Mouse (Mus musculus): Measurements from ENCODE around the gene Pabpc4. TPM values are rescaled to one million over a fixed set of nuclear protein-coding genes. Genes with fewer than 3 reads are reported as not detected.
A peak's percentile ranks its signal among the peaks of the same experiment; 100 is the strongest.
"Not testable (repeated sequence)": the region's sequence is repeated elsewhere in the genome, so short reads cannot be mapped to it uniquely, and the experiment has no call there.

Pabpc4 gene
- polyA plus RNA-seq, 1 experiment from 2014 or later, result 23.0 TPM

GRCm38 (mm10) chr4:123282500-123282899 is 20.3 kb downstream of the Pabpc4 start:
- WGBS, result under 1% methylated on average over 25 of the region's 25 CpGs
- Histone ChIP-seq H3K9ac (ENCODE audit: low read depth, low read length) (peak overlapping the region; percentile 52), H3K27me3 (replicated peaks; ENCODE audit: control insufficient read depth, insufficient read depth, low read length) (no peaks in the 10 kb centered on the region), H3K36me3 (ENCODE audit: control insufficient read depth, insufficient read depth, low read length) (peaks cover 6% of the 10 kb centered on the region), H3K27ac (ENCODE audit: low read depth, low read length) (no peak overlapping the region), H3K4me1 (ENCODE audit: control insufficient read depth, insufficient read depth, low read depth, low read length) (peaks cover 23% of the 10 kb centered on the region), H3K4me2 (ENCODE audit: low read length) (peak overlapping the region; percentile 73), H3K4me3 (ENCODE audit: low read length) (peak overlapping the region; percentile 47), H3K9me3 (ENCODE audit: control insufficient read depth, low read length) (no peaks in the 10 kb centered on the region)
- ATAC-seq, result peak; percentile 94

- 0% methylated on average over 25 of the region's 55 CpGs for WGBS
- ATAC-seq, result peak; percentile 59
- not testable (repeated sequence) for H3K9me3 ChIP-seq (ENCODE audit: control insufficient read depth, low read length); H3K27ac ChIP-seq (ENCODE audit: low read depth, low read length); H3K36me3 ChIP-seq (ENCODE audit: control insufficient read depth, insufficient read depth, low read length); H3K27me3 ChIP-seq (replicated peaks; ENCODE audit: control insufficient read depth, insufficient read depth, low read length)
- Histone ChIP-seq H3K4me3 (ENCODE audit: low read length) (peak overlapping the region; percentile 47), H3K4me1 (ENCODE audit: control insufficient read depth, insufficient read depth, low read depth, low read length) (peaks cover 23% of the 10 kb centered on the region), H3K9ac (ENCODE audit: low read depth, low read length) (peak overlapping the region; percentile 43), H3K4me2 (ENCODE audit: low read length) (peak overlapping the region; percentile 73)
These were observed 20.9 kb downstream of the Pabpc4 start for GRCm38 (mm10) chr4:123282915-123283674.

GRCm38 (mm10) chr4:123283675-123284064 is 21.5 kb downstream of the Pabpc4 start:
- Histone ChIP-seq H3K4me1 (ENCODE audit: control insufficient read depth, insufficient read depth, low read depth, low read length) (peaks cover 23% of the 10 kb centered on the region), H3K4me2 (ENCODE audit: low read length) (peak overlapping the region; percentile 73), H3K9ac (ENCODE audit: low read depth, low read length) (peak overlapping the region; percentile 43), H3K4me3 (ENCODE audit: low read length) (peak overlapping the region; percentile 47)
- not testable (repeated sequence) for H3K27ac ChIP-seq (ENCODE audit: low read depth, low read length); H3K27me3 ChIP-seq (replicated peaks; ENCODE audit: control insufficient read depth, insufficient read depth, low read length); H3K9me3 ChIP-seq (ENCODE audit: control insufficient read depth, low read length); H3K36me3 ChIP-seq (ENCODE audit: control insufficient read depth, insufficient read depth, low read length)
- 1% methylated on average over 8 of the region's 15 CpGs for WGBS
- ATAC-seq, result peak; percentile 18

- 79% methylated on average over 6 of the region's 6 CpGs for WGBS
- Histone ChIP-seq H3K9ac (ENCODE audit: low read depth, low read length) (peak overlapping the region; percentile 13), H3K4me1 (ENCODE audit: control insufficient read depth, insufficient read depth, low read depth, low read length) (peaks cover 23% of the 10 kb centered on the region), H3K27me3 (replicated peaks; ENCODE audit: control insufficient read depth, insufficient read depth, low read length) (no peaks in the 10 kb centered on the region), H3K9me3 (ENCODE audit: control insufficient read depth, low read length) (no peaks in the 10 kb centered on the region), H3K36me3 (ENCODE audit: control insufficient read depth, insufficient read depth, low read length) (peaks cover 19% of the 10 kb centered on the region), H3K4me2 (ENCODE audit: low read length) (peak overlapping the region; percentile 73), H3K27ac (ENCODE audit: low read depth, low read length) (no peak overlapping the region), H3K4me3 (ENCODE audit: low read length) (peak overlapping the region; percentile 11)
- no peak for ATAC-seq
These were observed 22.8 kb downstream of the Pabpc4 start for GRCm38 (mm10) chr4:123284731-123285624.

- 99% methylated on average over 2 of the region's 2 CpGs for WGBS
- H3K4me2 ChIP-seq (ENCODE audit: low read length), result no peak overlapping the region
- H3K9ac ChIP-seq (ENCODE audit: low read depth, low read length), result no peak overlapping the region
- peaks cover 27% of the 10 kb centered on the region for H3K36me3 ChIP-seq (ENCODE audit: control insufficient read depth, insufficient read depth, low read length)
- no peaks in the 10 kb centered on the region for H3K9me3 ChIP-seq (ENCODE audit: control insufficient read depth, low read length)
- no peak overlapping the region for H3K4me3 ChIP-seq (ENCODE audit: low read length)
- H3K27me3 ChIP-seq (replicated peaks; ENCODE audit: control insufficient read depth, insufficient read depth, low read length), result no peaks in the 10 kb centered on the region
- ATAC-seq, result no peak
- no peak overlapping the region for H3K27ac ChIP-seq (ENCODE audit: low read depth, low read length)
- peaks cover 23% of the 10 kb centered on the region for H3K4me1 ChIP-seq (ENCODE audit: control insufficient read depth, insufficient read depth, low read depth, low read length)
These were observed 24.6 kb downstream of the Pabpc4 start for GRCm38 (mm10) chr4:123286790-123287189.

GRCm38 (mm10) chr4:123289038-123289437 is 26.9 kb downstream of the Pabpc4 start:
- no peak for ATAC-seq
- Histone ChIP-seq H3K4me3 (ENCODE audit: low read length) (no peak overlapping the region), H3K4me1 (ENCODE audit: control insufficient read depth, insufficient read depth, low read depth, low read length) (peaks cover 20% of the 10 kb centered on the region), H3K27ac (ENCODE audit: low read depth, low read length) (no peak overlapping the region), H3K9ac (ENCODE audit: low read depth, low read length) (no peak overlapping the region), H3K9me3 (ENCODE audit: control insufficient read depth, low read length) (no peaks in the 10 kb centered on the region), H3K4me2 (ENCODE audit: low read length) (no peak overlapping the region), H3K36me3 (ENCODE audit: control insufficient read depth, insufficient read depth, low read length) (peaks cover 39% of the 10 kb centered on the region), H3K27me3 (replicated peaks; ENCODE audit: control insufficient read depth, insufficient read depth, low read length) (no peaks in the 10 kb centered on the region)
- 90% methylated on average over 12 of the region's 12 CpGs for WGBS

GRCm38 (mm10) chr4:123292390-123292789 is 30.2 kb downstream of the Pabpc4 start:
- peaks cover 58% of the 10 kb centered on the region for H3K36me3 ChIP-seq (ENCODE audit: control insufficient read depth, insufficient read depth, low read length)
- H3K4me1 ChIP-seq (ENCODE audit: control insufficient read depth, insufficient read depth, low read depth, low read length), result no peaks in the 10 kb centered on the region
- no peaks in the 10 kb centered on the region for H3K9me3 ChIP-seq (ENCODE audit: control insufficient read depth, low read length)
- H3K27ac ChIP-seq (ENCODE audit: low read depth, low read length), result no peak overlapping the region
- WGBS, result 89% methylated on average over 3 of the region's 3 CpGs
- ATAC-seq, result no peak
- H3K4me3 ChIP-seq (ENCODE audit: low read length), result no peak overlapping the region
- H3K4me2 ChIP-seq (ENCODE audit: low read length), result no peak overlapping the region
- no peaks in the 10 kb centered on the region for H3K27me3 ChIP-seq (replicated peaks; ENCODE audit: control insufficient read depth, insufficient read depth, low read length)
- no peak overlapping the region for H3K9ac ChIP-seq (ENCODE audit: low read depth, low read length)

- H3K36me3 ChIP-seq (ENCODE audit: control insufficient read depth, insufficient read depth, low read length), result peaks cover 58% of the 10 kb centered on the region
- H3K4me2 ChIP-seq (ENCODE audit: low read length), result no peak overlapping the region
- H3K9ac ChIP-seq (ENCODE audit: low read depth, low read length), result no peak overlapping the region
- H3K9me3 ChIP-seq (ENCODE audit: control insufficient read depth, low read length), result no peaks in the 10 kb centered on the region
- H3K27ac ChIP-seq (ENCODE audit: low read depth, low read length), result no peak overlapping the region
- WGBS, result 94% methylated on average over 7 of the region's 7 CpGs
- no peaks in the 10 kb centered on the region for H3K27me3 ChIP-seq (replicated peaks; ENCODE audit: control insufficient read depth, insufficient read depth, low read length)
- no peaks in the 10 kb centered on the region for H3K4me1 ChIP-seq (ENCODE audit: control insufficient read depth, insufficient read depth, low read depth, low read length)
- no peak for ATAC-seq
- no peak overlapping the region for H3K4me3 ChIP-seq (ENCODE audit: low read length)
These were observed 30.8 kb downstream of the Pabpc4 start for GRCm38 (mm10) chr4:123292989-123293388.
